Mouse (Mus musculus) cerebellum, adult 2 months (tissue): ENCODE data around the gene Brinp2.

Experiments used
- CTCF ChIP-seq: fragments of 200-500 bp; IDR thresholded peaks from 2 replicates; pipeline ENCODE4 v1.5.1; 2011; ENCODE audit warnings: low read depth, mild to moderate bottlenecking, control low read depth, low read length, moderate library complexity, borderline replicate concordance; ENCODE audit not compliant: insufficient read depth
- POLR2A ChIP-seq: fragments of 200-500 bp; IDR thresholded peaks from 2 replicates; pipeline ENCODE4 v1.6.1; 2011; ENCODE audit warnings: low read length, control low read depth, borderline replicate concordance; ENCODE audit not compliant: insufficient read depth

- TF ChIP-seq CTCF (no peak), POLR2A (no peak)
These were observed 30.7 kb upstream of the Brinp2 start for GRCm38 (mm10) chr1:158386781-158387180.
